Mouse (Mus musculus): Measurements from ENCODE around the gene Afg3l1.

GRCm38 (mm10) chr8:123510819-123511218, 33.1 kb downstream of the Afg3l1 start:
- no peak for TF ChIP-seq CTCF (IDR thresholded peaks at IDR 0.05; ENCODE audit: low read depth)
- no peak for TF ChIP-seq EP300 (optimal IDR thresholded peaks at IDR 0.05)
